Mouse (Mus musculus): Measurements from ENCODE around the gene Morf4l1. TPM values are rescaled to one million over a fixed set of nuclear protein-coding genes. Genes with fewer than 3 reads are reported as not detected.
"Not testable (repeated sequence)": the region's sequence is repeated elsewhere in the genome, so short reads cannot be mapped to it uniquely, and the experiment has no call there.

Gene Morf4l1
- total RNA-seq, 2 experiments from 2014 or later: 459 to 474 TPM

DNA sequence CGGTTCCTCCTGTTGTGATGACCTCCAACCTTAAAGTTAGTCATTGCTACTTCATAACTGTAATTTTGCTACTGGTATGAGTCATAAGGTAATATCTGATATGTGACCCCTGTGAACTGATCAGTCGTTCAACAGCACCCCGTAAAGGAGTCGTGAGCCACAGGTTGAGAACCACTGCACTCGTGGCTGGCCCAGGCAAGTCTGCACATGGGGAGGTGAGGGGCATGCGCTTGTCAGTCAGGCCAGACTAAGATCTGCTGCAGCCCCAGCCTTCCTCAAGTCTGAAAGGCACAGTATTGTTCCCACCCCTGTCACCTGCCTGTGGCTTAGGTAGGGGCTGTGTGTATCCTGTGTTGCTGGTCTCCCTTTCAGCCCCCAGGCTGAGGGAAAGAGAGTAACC, 45.8 kb downstream of the Morf4l1 start:
- DNase-seq (ENCODE audit: low spot score in 2 of 2): no peak

- no peak for DNase-seq (ENCODE audit: low spot score in 2 of 2)
Measured at GRCm38 (mm10) chr9:90067341-90067740, 47.2 kb downstream of the Morf4l1 start.

GRCm38 (mm10) chr9:90060932-90061331, 53.6 kb downstream of the Morf4l1 start:
- DNase-seq (ENCODE audit: low spot score in 2 of 2): not testable (repeated sequence)

- DNase-seq (ENCODE audit: low spot score in 2 of 2): no peak
Measured at GRCm38 (mm10) chr9:90060574-90060875, 54.0 kb downstream of the Morf4l1 start.

DNA sequence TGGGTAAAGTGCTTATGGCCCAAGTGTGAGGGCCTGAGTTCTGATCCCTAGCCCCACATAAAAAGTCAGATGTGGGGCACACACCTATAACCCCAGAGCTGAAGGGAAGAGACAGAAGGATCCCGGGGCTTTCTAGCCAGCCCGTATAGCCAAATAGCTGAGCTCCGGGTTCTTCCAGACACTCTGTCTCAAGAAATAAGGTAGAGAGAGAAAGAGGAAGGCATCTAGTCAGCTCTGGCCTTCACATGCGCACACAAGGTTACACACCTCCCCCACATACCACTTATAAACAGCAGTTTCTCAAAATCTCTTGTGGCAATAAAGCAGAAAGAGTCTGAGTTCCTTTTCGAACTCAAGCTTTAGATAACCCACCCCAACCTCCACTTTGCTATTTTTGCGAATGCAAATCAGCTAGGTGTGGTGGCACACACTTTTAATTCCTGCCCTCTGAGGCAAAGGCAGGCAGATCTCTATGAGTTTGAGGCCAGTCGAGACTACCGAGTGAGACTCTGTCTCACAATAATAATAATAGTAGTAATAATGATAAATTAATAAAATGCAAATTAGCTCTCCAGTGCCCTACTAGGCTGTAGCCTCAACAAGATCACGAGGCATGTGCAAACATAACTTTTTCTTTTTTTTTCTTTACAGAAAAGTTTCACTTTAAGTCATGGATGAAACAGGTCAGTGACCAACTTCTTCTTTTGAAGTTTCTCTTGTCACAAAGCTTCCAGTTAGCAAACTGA, 54.6 kb downstream of the Morf4l1 start:
- no peak for DNase-seq (ENCODE audit: low spot score in 2 of 2)

DNA sequence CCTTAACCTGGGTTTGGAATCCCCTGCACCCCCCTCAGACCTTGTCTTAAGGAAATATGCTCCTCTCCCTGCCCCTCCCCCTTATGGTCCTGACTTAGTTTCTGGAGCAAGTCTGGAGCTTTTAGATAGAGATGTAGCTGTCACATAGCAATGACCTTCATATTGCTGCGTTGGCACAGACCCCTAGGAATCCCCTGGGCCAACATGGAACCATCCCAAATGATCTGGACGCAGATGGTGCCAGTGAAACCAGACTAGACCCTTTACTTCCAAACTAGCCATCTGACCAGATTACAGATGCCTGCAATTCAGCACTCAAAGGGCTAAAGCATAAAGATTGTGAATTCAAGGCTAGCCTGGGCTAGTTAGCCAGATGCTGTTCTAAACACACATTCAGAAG, 57.9 kb downstream of the Morf4l1 start:
- no peak for DNase-seq (ENCODE audit: low spot score in 2 of 2)

DNA sequence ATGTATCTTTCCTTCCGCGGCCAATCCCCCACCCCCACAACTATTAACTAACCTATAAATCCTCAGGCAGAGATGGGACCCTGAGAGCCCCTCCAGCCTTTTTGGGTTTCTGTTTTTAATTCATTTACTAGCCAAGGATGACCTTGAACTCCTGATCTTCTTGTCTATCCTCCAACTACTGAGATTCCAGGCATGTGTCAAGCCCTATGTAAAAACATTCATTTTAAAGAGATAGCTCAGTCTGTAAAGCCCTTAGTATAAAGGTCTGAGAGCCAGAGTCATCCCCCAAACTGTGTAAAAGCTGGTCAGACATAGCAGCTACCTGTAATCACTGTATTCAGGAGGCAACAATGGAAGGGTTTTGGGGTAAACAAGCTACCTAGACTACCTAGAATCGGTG, 58.7 kb downstream of the Morf4l1 start:
- DNase-seq (ENCODE audit: low spot score in 2 of 2): no peak

DNA sequence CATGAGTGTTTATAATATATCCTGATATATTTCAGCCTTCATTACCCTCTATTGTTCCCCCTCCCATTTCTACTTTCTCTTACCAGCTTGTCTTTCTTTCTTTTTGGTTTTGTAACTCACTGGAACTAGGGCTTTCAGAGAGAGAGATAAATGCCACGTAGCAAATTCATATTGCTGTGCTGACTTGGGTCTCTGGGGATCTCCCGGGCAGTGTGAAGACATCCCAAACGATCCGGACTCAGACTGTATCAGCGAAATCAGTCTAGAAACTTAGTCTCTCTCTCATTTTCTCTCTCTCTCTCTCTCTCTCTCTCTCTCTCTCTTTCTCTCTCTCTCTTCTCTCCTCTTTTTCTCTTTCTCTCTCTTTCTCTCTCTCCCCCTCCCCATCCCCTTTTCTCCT, 59.2 kb downstream of the Morf4l1 start:
- no peak for DNase-seq (ENCODE audit: low spot score in 2 of 2)

- DNase-seq (ENCODE audit: low spot score in 2 of 2): peak in 1 of 2 experiments; percentile 6
Measured at GRCm38 (mm10) chr9:90054371-90055145, 60.0 kb downstream of the Morf4l1 start.

GRCm38 (mm10) chr9:90053852-90054251, 60.7 kb downstream of the Morf4l1 start, which contains the start of gene Ctsh:
Gene Ctsh, plus strand, starts transcription at chr9:90054152.
- no peak for DNase-seq (ENCODE audit: low spot score in 2 of 2)

GRCm38 (mm10) chr9:90047937-90048627, 66.5 kb downstream of the Morf4l1 start:
- no peak for DNase-seq (ENCODE audit: low spot score in 2 of 2)

GRCm38 (mm10) chr9:90045191-90045590, 69.4 kb downstream of the Morf4l1 start:
- no peak for DNase-seq (ENCODE audit: low spot score in 2 of 2)

DNA sequence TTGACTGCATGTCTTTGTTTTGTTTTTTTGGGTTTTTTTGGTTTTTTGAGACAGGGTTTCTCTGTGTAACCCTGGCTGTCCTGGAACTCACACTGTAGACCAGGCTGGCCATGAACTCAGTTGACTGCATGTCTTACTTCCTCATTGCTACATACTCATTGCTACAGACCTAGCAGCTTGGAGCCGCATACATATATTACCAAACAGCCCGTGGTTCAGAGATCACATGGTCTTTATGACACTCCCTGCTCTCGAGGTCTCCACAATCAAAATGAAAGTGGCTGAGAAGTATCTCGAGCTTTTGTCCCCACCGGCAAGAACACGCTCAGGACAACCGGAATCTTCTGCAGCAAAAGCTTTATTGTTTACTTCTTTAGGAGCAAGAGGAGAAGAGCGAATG, 71.7 kb downstream of the Morf4l1 start:
- DNase-seq (ENCODE audit: low spot score in 2 of 2): not testable (repeated sequence)

Other genes with a start within 250 kb of the Morf4l1 start
- 100 to 1,000 TPM; 292 to 328 TPM for gene Rasgrf1, start 204.9 kb downstream of the Morf4l1 start, total RNA-seq (2021)
- gene Ctsh, start 60.6 kb downstream of the Morf4l1 start, total RNA-seq (2021): 10 to 100 TPM; 21.6 to 23.0 TPM
- gene Adamts7, start 48.3 kb upstream of the Morf4l1 start, total RNA-seq (2021): under 1 TPM; 0.35 to 0.73 TPM
- 10 to 100 TPM; 14.2 to 15.6 TPM for gene Tbc1d2b, start 156.0 kb upstream of the Morf4l1 start, total RNA-seq (2021)

Data from left cerebral cortex, adult 18-20 months (tissue).